8 mouse cellular contexts compared by ENCODE assay signal in genomic region chr13:41248751-41249520, GRCm38 (mm10). TPM values are rescaled to one million over a fixed set of nuclear protein-coding genes. Genes with fewer than 3 reads are reported as not detected.
A peak's percentile ranks its signal among the peaks of the same experiment; 100 is the strongest.
DNase-seq lines count a peak whose midpoint lies in the region; ATAC-seq and TF ChIP-seq lines count a peak whose summit lies in the region.

No protein-coding gene starts in this region.

- WGBS in forebrain, embryonic 12.5 days = 47% methylated on average over 12 of the region's 12 CpGs
- WGBS in midbrain, embryonic 14.5 days = 48% methylated on average over 12 of the region's 12 CpGs

- no peaks in the 10 kb centered on the region for H3K9me3 ChIP-seq in forebrain, embryonic 12.5 days
- H3K9me3 ChIP-seq in midbrain, embryonic 14.5 days (ENCODE audit: control insufficient read depth, low read length) = no peaks in the 10 kb centered on the region

- DNase-seq in layer of hippocampus, adult 2 months (ENCODE audit: low spot score in 2 of 2) = peak; percentile 15 to 32
- no peak for DNase-seq in layer of hippocampus, postnatal 36 days
- DNase-seq in left cerebral cortex, postnatal 36 days (ENCODE audit: low spot score in 2 of 2) = peak; percentile 22 to 23
- no peak for DNase-seq in midbrain, embryonic 14.5 days
- DNase-seq in layer of hippocampus, adult 18-20 months (ENCODE audit: low spot score in 2 of 2) = no peak
- no peak for DNase-seq in adrenal gland, adult 18-20 months (ENCODE audit: low spot score in 2 of 2)

- H3K27ac ChIP-seq in layer of hippocampus, adult 2 months = peak overlapping the region; percentile 99
- H3K27ac ChIP-seq in bone marrow macrophage, adult 2 months (ENCODE audit: insufficient read depth, low read depth, low read length) = peak overlapping the region; percentile 77
- 0 out of 2 replicates have a peak overlapping the region, but pooled peaks have one; percentile 43 for H3K27ac ChIP-seq in forebrain, embryonic 12.5 days
- H3K27ac ChIP-seq in midbrain, embryonic 14.5 days (replicated peaks; ENCODE audit: low read depth, low read length) = peak overlapping the region; percentile 69

- H3K4me3 ChIP-seq in layer of hippocampus, adult 2 months = peak overlapping the region; percentile 69
- peak overlapping the region; percentile 99 for H3K4me3 ChIP-seq in bone marrow macrophage, adult 2 months (ENCODE audit: insufficient read depth, low read length)
- peak overlapping the region; percentile 77 for H3K4me3 ChIP-seq in forebrain, embryonic 12.5 days (replicated peaks)
- peak overlapping the region; percentile 75 for H3K4me3 ChIP-seq in midbrain, embryonic 14.5 days (replicated peaks; ENCODE audit: low read depth, low read length)

- intact Hi-C loops in left cerebral cortex, postnatal 36 days (cut with DNase I) = no loop called here

- no peak for TF ChIP-seq CTCF in layer of hippocampus, adult 2 months (conservative IDR thresholded peaks at IDR 0.05)
- TF ChIP-seq CTCF in bone marrow macrophage, adult 2 months (IDR thresholded peaks at IDR 0.05; ENCODE audit: low read depth, low read length) = no peak

- ATAC-seq in forebrain, embryonic 12.5 days (ENCODE audit: low FRiP score) = peak; percentile 12
- ATAC-seq in midbrain, embryonic 14.5 days (ENCODE audit: low FRiP score, low TSS enrichment) = peak; percentile 6; the same call in 1 of the 2 replicates

- no peak for TF ChIP-seq POLR2A in bone marrow macrophage, adult 2 months (IDR thresholded peaks at IDR 0.05; ENCODE audit: borderline replicate concordance, low read depth, low read length)

- peaks cover 15% of the 10 kb centered on the region for H3K4me1 ChIP-seq in bone marrow macrophage, adult 2 months (ENCODE audit: control insufficient read depth, insufficient read depth, low read length)
- 0 out of 2 replicates have a peak, but pooled peaks cover 7% of the 10 kb centered on the region for H3K4me1 ChIP-seq in forebrain, embryonic 12.5 days
- H3K4me1 ChIP-seq in midbrain, embryonic 14.5 days (ENCODE audit: control insufficient read depth, insufficient read depth, low read length) = peaks cover 12% of the 10 kb centered on the region

- H3K36me3 ChIP-seq in forebrain, embryonic 12.5 days (replicated peaks) = no peaks in the 10 kb centered on the region
- no peaks in the 10 kb centered on the region for H3K36me3 ChIP-seq in midbrain, embryonic 14.5 days (ENCODE audit: control insufficient read depth, insufficient read depth, low read length)

- peak overlapping the region; percentile 47 for H3K9ac ChIP-seq in forebrain, embryonic 12.5 days
- H3K9ac ChIP-seq in midbrain, embryonic 14.5 days (replicated peaks; ENCODE audit: low read length) = peak overlapping the region; percentile 47; the same call in 1 of the 2 replicates

- peak overlapping the region; percentile 73 for H3K4me2 ChIP-seq in forebrain, embryonic 12.5 days
- H3K4me2 ChIP-seq in midbrain, embryonic 14.5 days (ENCODE audit: low read length) = peak overlapping the region; percentile 68

- no peaks in the 10 kb centered on the region for H3K27me3 ChIP-seq in forebrain, embryonic 12.5 days
- no peaks in the 10 kb centered on the region for H3K27me3 ChIP-seq in midbrain, embryonic 14.5 days (ENCODE audit: control insufficient read depth, insufficient read depth, low read length)

RNA-seq across cellular contexts. Expression of gene Smim13, which starts 0.7 kb away (rescaled TPM):
- total RNA-seq in layer of hippocampus, adult 2 months (2021) = 100 to 1,000 TPM; 141 to 143 TPM
- 100 to 1,000 TPM; 140 to 159 TPM for total RNA-seq in layer of hippocampus, postnatal 36 days (2021)
- polyA plus RNA-seq in bone marrow macrophage, adult 2 months (2012; ENCODE audit: insufficient read depth, insufficient read length, missing spikeins) = 21.2 and 24.1 TPM in 2 replicates
- polyA plus RNA-seq in forebrain, embryonic 12.5 days (2016; fragmentation: Nextera tagmentation; extraction: Ambion mirVana) = 19.4 and 20.3 TPM in 2 replicates
- total RNA-seq in left cerebral cortex, postnatal 36 days (2021) = 100 to 1,000 TPM; 167 to 187 TPM
- 22.7 and 23.2 TPM in 2 replicates for polyA plus RNA-seq in midbrain, embryonic 14.5 days (2014; fragmentation: Nextera tagmentation; extraction: Ambion mirVana)
- total RNA-seq in layer of hippocampus, adult 18-20 months (2021) = 100 to 1,000 TPM; 140 to 147 TPM
- total RNA-seq in adrenal gland, adult 18-20 months (2021) = 1 to 10 TPM; 9.7 to 9.8 TPM

RNA-seq across cellular contexts. Expression of gene Gm17364, which starts 24.8 kb away (rescaled TPM):
- not detected for total RNA-seq in layer of hippocampus, adult 2 months (2021)
- total RNA-seq in layer of hippocampus, postnatal 36 days (2021) = not detected
- polyA plus RNA-seq in bone marrow macrophage, adult 2 months (2012; ENCODE audit: insufficient read depth, insufficient read length, missing spikeins) = not detected in 2 replicates
- polyA plus RNA-seq in forebrain, embryonic 12.5 days (2016; fragmentation: Nextera tagmentation; extraction: Ambion mirVana) = not detected in 2 replicates
- total RNA-seq in left cerebral cortex, postnatal 36 days (2021) = not detected
- not detected in 2 replicates for polyA plus RNA-seq in midbrain, embryonic 14.5 days (2014; fragmentation: Nextera tagmentation; extraction: Ambion mirVana)
- total RNA-seq in layer of hippocampus, adult 18-20 months (2021) = not detected
- total RNA-seq in adrenal gland, adult 18-20 months (2021) = not detected

RNA-seq across cellular contexts. Expression of gene Elovl2, which starts 28.7 kb away (rescaled TPM):
- 10 to 100 TPM; 16.2 to 16.9 TPM for total RNA-seq in layer of hippocampus, adult 2 months (2021)
- total RNA-seq in layer of hippocampus, postnatal 36 days (2021) = 10 to 100 TPM; 17.4 to 18.0 TPM
- polyA plus RNA-seq in bone marrow macrophage, adult 2 months (2012; ENCODE audit: insufficient read depth, insufficient read length, missing spikeins) = not detected in 2 replicates
- polyA plus RNA-seq in forebrain, embryonic 12.5 days (2016; fragmentation: Nextera tagmentation; extraction: Ambion mirVana) = 51.6 and 61.4 TPM in 2 replicates
- total RNA-seq in left cerebral cortex, postnatal 36 days (2021) = 10 to 100 TPM; 18.3 to 18.6 TPM
- 44.6 and 48.3 TPM in 2 replicates for polyA plus RNA-seq in midbrain, embryonic 14.5 days (2014; fragmentation: Nextera tagmentation; extraction: Ambion mirVana)
- total RNA-seq in layer of hippocampus, adult 18-20 months (2021) = 10 to 100 TPM; 16.1 to 16.4 TPM
- under 1 TPM; 0.51 to 0.56 TPM for total RNA-seq in adrenal gland, adult 18-20 months (2021)

Comparison
In these comparisons a context has a peak if more than half of its experiments do, and no peak if none do; other contexts are left out.
1. DNase-seq: peak in layer of hippocampus, adult 2 months (2 of 2) and left cerebral cortex, postnatal 36 days (2 of 2); none in layer of hippocampus, postnatal 36 days (0 of 2), midbrain, embryonic 14.5 days (single experiment), layer of hippocampus, adult 18-20 months (0 of 2) and adrenal gland, adult 18-20 months (0 of 2).
2. H3K27ac ChIP-seq: peak in every context shown above with its lines; median percentile 99 in layer of hippocampus, adult 2 months; 77 in bone marrow macrophage, adult 2 months; 69 in midbrain, embryonic 14.5 days; 43 in forebrain, embryonic 12.5 days.
3. RNA of gene Smim13, which starts 0.7 kb away (total RNA-seq): 167 to 187 TPM in left cerebral cortex, postnatal 36 days, 140 to 159 TPM in layer of hippocampus, postnatal 36 days, 140 to 147 TPM in layer of hippocampus, adult 18-20 months and 141 to 143 TPM in layer of hippocampus, adult 2 months; 9.7 to 9.8 TPM in adrenal gland, adult 18-20 months; every median in the first group is over 10 times any median in the second.
4. RNA of gene Elovl2, which starts 28.7 kb away (total RNA-seq): 18.3 to 18.6 TPM in left cerebral cortex, postnatal 36 days, 17.4 to 18.0 TPM in layer of hippocampus, postnatal 36 days, 16.2 to 16.9 TPM in layer of hippocampus, adult 2 months and 16.1 to 16.4 TPM in layer of hippocampus, adult 18-20 months; 0.51 to 0.56 TPM in adrenal gland, adult 18-20 months; every median in the first group is over 10 times any median in the second.
5. Peak in every context shown above with its lines, with median percentiles within 50 percentile points of each other: H3K4me3 ChIP-seq.